ENCODE assay signal across 1 mouse cellular context in the genomic region with DNA sequence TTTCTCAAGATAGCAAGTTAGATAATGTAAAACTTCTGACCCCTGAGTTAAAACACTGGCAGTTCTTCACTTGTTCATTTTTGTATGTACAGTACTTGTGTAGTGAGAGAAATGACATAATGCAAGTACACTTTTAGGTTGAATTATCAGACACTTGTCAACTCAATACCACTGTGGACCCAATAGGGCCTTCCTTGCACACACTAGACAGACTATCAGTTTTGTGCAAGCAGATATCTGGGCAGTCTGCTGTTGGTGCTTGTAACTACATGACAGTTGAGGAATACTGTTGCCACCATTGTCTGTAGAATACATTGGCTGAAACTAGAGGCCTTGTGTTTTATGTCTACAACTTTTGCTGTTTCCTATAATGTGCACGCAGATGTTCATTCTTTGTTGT.
TF ChIP-seq lines count a peak whose summit lies in the region.

No protein-coding gene starts in this region.

TF ChIP-seq in MEL, 35 proteins besides CTCF, POLR2A, EP300 and RAD21 (continued from another document):
- TF ChIP-seq MEF2A (IDR thresholded peaks at IDR 0.05; ENCODE audit: extremely low read depth, insufficient replicate concordance, low read depth, low read length, poor library complexity, severe bottlenecking) (no peak), ZC3H11A (IDR thresholded peaks at IDR 0.05; ENCODE audit: low read depth, low read length) (no peak), CHD1 (IDR thresholded peaks at IDR 0.05; ENCODE audit: low read depth, low read length) (no peak), USF1 (IDR thresholded peaks at IDR 0.05; ENCODE audit: low read depth, low read length) (no peak)
